In genomic region chr4:134306963-134307362, GRCm38 (mm10) we compare ENCODE assay signal across 10 mouse cellular contexts. TPM values are rescaled to one million over a fixed set of nuclear protein-coding genes. Genes with fewer than 3 reads are reported as not detected.
DNase-seq lines count a peak whose midpoint lies in the region; ATAC-seq and TF ChIP-seq lines count a peak whose summit lies in the region.
"Had no signal": no experiment of that assay in that cellular context is flagged by ENCODE, and none has a peak within 500 bp of the region (broad histone marks: within the 10 kb centered on the region; RNA-seq: fewer than 3 reads in every experiment).

No protein-coding gene starts in this region.

- no peaks in the 10 kb centered on the region for H3K9me3 ChIP-seq in heart, embryonic 12.5 days (replicated peaks)
- no peaks in the 10 kb centered on the region for H3K9me3 ChIP-seq in liver, embryonic 11.5 days (ENCODE audit: control insufficient read depth, low read length)
- H3K9me3 ChIP-seq in intestine, embryonic 15.5 days, result no peaks in the 10 kb centered on the region
- H3K9me3 ChIP-seq in liver, postnatal 0 days (ENCODE audit: low read length), result no peaks in the 10 kb centered on the region

- no peak for TF ChIP-seq EP300 in liver, postnatal 0 days (IDR thresholded peaks at IDR 0.05; ENCODE audit: low read depth)

- H3K4me1 ChIP-seq in heart, embryonic 12.5 days (replicated peaks), result peaks cover 27% of the 10 kb centered on the region
- 0 out of 2 replicates have a peak, but pooled peaks cover 7% of the 10 kb centered on the region for H3K4me1 ChIP-seq in liver, embryonic 11.5 days (replicated peaks; ENCODE audit: control insufficient read depth, insufficient read depth, low read length)
- H3K4me1 ChIP-seq in intestine, embryonic 15.5 days (replicated peaks), result peaks cover 15% of the 10 kb centered on the region
- peaks cover 8% of the 10 kb centered on the region for H3K4me1 ChIP-seq in liver, postnatal 0 days (ENCODE audit: insufficient read depth)

- TF ChIP-seq CTCF in liver, postnatal 0 days (IDR thresholded peaks at IDR 0.05; ENCODE audit: low read depth), result no peak

- no peaks in the 10 kb centered on the region for H3K36me3 ChIP-seq in heart, embryonic 12.5 days
- H3K36me3 ChIP-seq in liver, embryonic 11.5 days (ENCODE audit: control insufficient read depth, insufficient read depth, low read length), result no peaks in the 10 kb centered on the region
- no peaks in the 10 kb centered on the region for H3K36me3 ChIP-seq in intestine, embryonic 15.5 days
- H3K36me3 ChIP-seq in liver, postnatal 0 days (replicated peaks; ENCODE audit: insufficient read depth, low read length), result no peaks in the 10 kb centered on the region

- H3K9ac ChIP-seq in heart, embryonic 12.5 days, result no peak overlapping the region; the same call in 1 of the 2 replicates
- no peak overlapping the region for H3K9ac ChIP-seq in liver, embryonic 11.5 days (ENCODE audit: low read depth, low read length)
- H3K9ac ChIP-seq in intestine, embryonic 15.5 days, result no peak overlapping the region
- no peak overlapping the region for H3K9ac ChIP-seq in liver, postnatal 0 days (replicated peaks)

- 62% methylated on average over 2 of the region's 2 CpGs for WGBS in heart, embryonic 12.5 days
- 66% methylated on average over 2 of the region's 2 CpGs for WGBS in liver, embryonic 11.5 days
- WGBS in intestine, embryonic 15.5 days, result 48% methylated on average over 2 of the region's 2 CpGs
- 51% methylated on average over 2 of the region's 2 CpGs for WGBS in liver, postnatal 0 days (ENCODE audit: insufficient replicate concordance)

- peak overlapping the region; percentile 30; the same call in 1 of the 2 replicates for H3K27ac ChIP-seq in heart, embryonic 12.5 days (ENCODE audit: poor library complexity, severe bottlenecking)
- H3K27ac ChIP-seq in liver, embryonic 11.5 days (ENCODE audit: low read depth, low read length), result no peak overlapping the region
- H3K27ac ChIP-seq in intestine, embryonic 15.5 days, result peak overlapping the region; percentile 51
- H3K27ac ChIP-seq in liver, postnatal 0 days (ENCODE audit: low read depth), result peak overlapping the region; percentile 30; the same call in 1 of the 2 replicates

- no peak overlapping the region for H3K4me3 ChIP-seq in heart, embryonic 12.5 days
- H3K4me3 ChIP-seq in liver, embryonic 11.5 days (ENCODE audit: low read depth, low read length), result no peak overlapping the region
- H3K4me3 ChIP-seq in intestine, embryonic 15.5 days (replicated peaks), result no peak overlapping the region
- H3K4me3 ChIP-seq in liver, postnatal 0 days (ENCODE audit: low read depth, low read length), result no peak overlapping the region

- no peak for ATAC-seq in heart, embryonic 12.5 days (ENCODE audit: insufficient number of reproducible peaks, low FRiP score)
- ATAC-seq in liver, embryonic 11.5 days (replicated peaks; ENCODE audit: low FRiP score), result no peak
- ATAC-seq in intestine, embryonic 15.5 days, result peak; percentile 73
- ATAC-seq in liver, postnatal 0 days, result peak; percentile 50
- ATAC-seq: Patski had no signal

- H3K4me2 ChIP-seq in heart, embryonic 12.5 days, result peak overlapping the region; percentile 54
- peak overlapping the region; percentile 38 for H3K4me2 ChIP-seq in liver, embryonic 11.5 days
- H3K4me2 ChIP-seq in intestine, embryonic 15.5 days (replicated peaks), result peak overlapping the region; percentile 45; the same call in 1 of the 2 replicates
- H3K4me2 ChIP-seq in liver, postnatal 0 days (ENCODE audit: low read depth, low read length), result peak overlapping the region; percentile 54; the same call in 1 of the 2 replicates

- H3K27me3 ChIP-seq in heart, embryonic 12.5 days (replicated peaks), result no peaks in the 10 kb centered on the region
- H3K27me3 ChIP-seq in liver, embryonic 11.5 days (replicated peaks; ENCODE audit: control insufficient read depth, insufficient read depth, low read length), result no peaks in the 10 kb centered on the region
- H3K27me3 ChIP-seq in intestine, embryonic 15.5 days (replicated peaks), result no peaks in the 10 kb centered on the region
- H3K27me3 ChIP-seq in liver, postnatal 0 days (ENCODE audit: insufficient read depth, low read length), result no peaks in the 10 kb centered on the region
- H3K27me3 ChIP-seq: Patski had no signal

- no peak for DNase-seq in heart, postnatal 4 days
- no peak for DNase-seq in liver, embryonic 11.5 days (ENCODE audit: low spot score)
- no peak for DNase-seq in liver
- DNase-seq in liver, postnatal 0 days, result no peak
- DNase-seq in ovary, postnatal 14 days (ENCODE audit: low spot score), result no peak
- DNase-seq in cerebellum, adult 18-20 months, result no peak

RNA-seq across cellular contexts. Expression of gene Trim63, which starts 8.0 kb away (rescaled TPM):
- 90.7 and 93.9 TPM in 2 replicates for polyA plus RNA-seq in heart, embryonic 12.5 days (2016; fragmentation: Nextera tagmentation; extraction: Ambion mirVana)
- 100 to 1,000 TPM; 199 to 226 TPM for total RNA-seq in heart, postnatal 4 days (2021)
- 0.19 and 0.33 TPM in 2 replicates for polyA plus RNA-seq in liver, embryonic 11.5 days (2014; fragmentation: Nextera tagmentation; extraction: Ambion mirVana)
- 0.68 and 1.0 TPM in 2 replicates for polyA plus RNA-seq in intestine, embryonic 15.5 days (2015; fragmentation: Nextera tagmentation; extraction: Ambion mirVana)
- 0.34 and 0.69 TPM in 2 replicates for polyA plus RNA-seq in liver, postnatal 0 days (2015; fragmentation: Nextera tagmentation; extraction: Ambion mirVana)
- total RNA-seq: granulocyte monocyte progenitor cell, adult 5-6 weeks had no signal

RNA-seq across cellular contexts. Expression of gene Pdik1l, which starts 19.3 kb away (rescaled TPM):
- 14.9 and 18.1 TPM in 2 replicates for polyA plus RNA-seq in heart, embryonic 12.5 days (2016; fragmentation: Nextera tagmentation; extraction: Ambion mirVana)
- 10 to 100 TPM; 11.8 to 12.2 TPM for total RNA-seq in heart, postnatal 4 days (2021)
- polyA plus RNA-seq in liver, embryonic 11.5 days (2014; fragmentation: Nextera tagmentation; extraction: Ambion mirVana), result 19.3 and 20.0 TPM in 2 replicates
- polyA plus RNA-seq in intestine, embryonic 15.5 days (2015; fragmentation: Nextera tagmentation; extraction: Ambion mirVana), result 15.7 and 17.9 TPM in 2 replicates
- 5.9 and 7.2 TPM in 2 replicates for polyA plus RNA-seq in liver, postnatal 0 days (2015; fragmentation: Nextera tagmentation; extraction: Ambion mirVana)

RNA-seq across cellular contexts. Expression of gene Slc30a2, which starts 36.0 kb away (rescaled TPM):
- 0.42 and 0.44 TPM in 2 replicates for polyA plus RNA-seq in heart, embryonic 12.5 days (2016; fragmentation: Nextera tagmentation; extraction: Ambion mirVana)
- under 1 TPM; 0.29 to 0.61 TPM for total RNA-seq in heart, postnatal 4 days (2021)
- polyA plus RNA-seq in liver, embryonic 11.5 days (2014; fragmentation: Nextera tagmentation; extraction: Ambion mirVana), result not detected in 2 replicates
- 4.4 and 4.5 TPM in 2 replicates for polyA plus RNA-seq in intestine, embryonic 15.5 days (2015; fragmentation: Nextera tagmentation; extraction: Ambion mirVana)
- not detected in 2 replicates for polyA plus RNA-seq in liver, postnatal 0 days (2015; fragmentation: Nextera tagmentation; extraction: Ambion mirVana)
- total RNA-seq: granulocyte monocyte progenitor cell, adult 5-6 weeks had no signal
- polyA plus RNA-seq: Patski had no signal

RNA-seq across cellular contexts. Expression of gene Grrp1, which starts 53.1 kb away (rescaled TPM):
- 4.5 TPM in 2 replicates for polyA plus RNA-seq in heart, embryonic 12.5 days (2016; fragmentation: Nextera tagmentation; extraction: Ambion mirVana)
- 10 to 100 TPM in 1 of 2 experiments, 1 to 10 TPM in 1; 8.9 to 10.3 TPM for total RNA-seq in heart, postnatal 4 days (2021)
- 2.5 and 3.8 TPM in 2 replicates for polyA plus RNA-seq in liver, embryonic 11.5 days (2014; fragmentation: Nextera tagmentation; extraction: Ambion mirVana)
- 5.0 TPM in 2 replicates for polyA plus RNA-seq in intestine, embryonic 15.5 days (2015; fragmentation: Nextera tagmentation; extraction: Ambion mirVana)
- polyA plus RNA-seq in liver, postnatal 0 days (2015; fragmentation: Nextera tagmentation; extraction: Ambion mirVana), result 1.4 and 1.5 TPM in 2 replicates
- total RNA-seq: granulocyte monocyte progenitor cell, adult 5-6 weeks had no signal
- polyA plus RNA-seq: Patski had no signal

Comparison
In these comparisons a context has a peak if more than half of its experiments do, and no peak if none do; other contexts are left out.
1. ATAC-seq: peak in intestine, embryonic 15.5 days (single experiment) and liver, postnatal 0 days (single experiment); none in heart, embryonic 12.5 days (single experiment) and liver, embryonic 11.5 days (single experiment).
2. RNA of gene Trim63, which starts 8.0 kb away (polyA plus RNA-seq): 90.7 to 93.9 TPM in heart, embryonic 12.5 days; 0.68 to 1.0 TPM in intestine, embryonic 15.5 days, 0.34 to 0.69 TPM in liver, postnatal 0 days and 0.19 to 0.33 TPM in liver, embryonic 11.5 days; every median in the first group is over 10 times any median in the second.
3. Peak in every context shown above with its lines, with median percentiles within 50 percentile points of each other: H3K4me2 ChIP-seq.